Mouse (Mus musculus) monocyte, adult 5-6 weeks (primary cell): ENCODE data around the gene B4galt1. TPM values are rescaled to one million over a fixed set of nuclear protein-coding genes. Genes with fewer than 3 reads are reported as not detected.

ENCODE experiments used
- ATAC-seq: fragments of 153-309, 156-312 bp; replicated peaks from 2 replicates; pipeline ENCODE4 v1.8.0; 2017; ENCODE audit warnings: mild to moderate bottlenecking; ENCODE audit not compliant: low TSS enrichment, insufficient number of reproducible peaks, severe bottlenecking, poor library complexity, low FRiP score
- total RNA-seq: library from RNA; stranded (forward); fragments of 200-1000, 200-491, 200-594 nt; gene quantifications from 3 replicates; pipeline ENCODE4 v1.2.3, GENCODE M21; 2017

B4galt1 gene
- total RNA-seq, 1 experiment from 2014 or later, result 27.7 TPM

DNA sequence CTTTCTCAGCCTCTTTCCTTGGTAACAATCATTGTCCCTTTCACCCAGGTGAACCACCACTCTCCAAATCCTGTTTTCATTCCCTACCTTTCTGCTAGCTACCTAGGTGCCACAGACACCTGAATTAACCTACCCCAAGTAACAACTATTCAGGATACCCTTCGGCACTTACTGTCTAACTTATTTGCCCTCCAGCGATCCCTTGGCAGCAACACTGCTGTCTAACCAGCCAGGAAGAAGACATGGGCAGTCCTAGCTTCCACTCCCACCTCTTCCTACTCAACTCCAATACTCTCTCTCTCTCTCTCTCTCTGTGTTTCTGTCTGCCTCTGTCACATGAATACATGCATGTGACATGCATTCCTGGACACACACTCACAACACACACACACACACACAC, 27.0 kb downstream of the B4galt1 start:
- ATAC-seq, result no peak

DNA sequence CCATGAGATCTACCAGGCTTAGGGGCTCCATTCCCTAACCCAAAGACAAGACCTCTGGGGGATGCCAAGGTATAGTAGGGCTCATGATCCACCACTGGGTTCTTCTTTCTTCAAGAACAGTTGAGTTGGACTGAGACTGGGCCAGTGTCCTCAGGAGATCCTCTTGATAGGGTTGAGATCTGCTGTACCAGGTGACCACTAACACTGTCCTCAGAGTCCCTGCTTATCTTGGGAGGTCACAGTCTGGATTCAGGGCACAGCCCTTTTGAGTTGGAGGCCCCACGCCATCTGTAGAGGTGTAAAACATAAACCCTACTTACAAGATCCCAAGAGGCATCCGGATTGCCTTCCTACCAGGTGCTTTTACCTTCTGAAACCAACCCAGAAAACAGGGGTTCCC, 27.8 kb downstream of the B4galt1 start:
- no peak for ATAC-seq

DNA sequence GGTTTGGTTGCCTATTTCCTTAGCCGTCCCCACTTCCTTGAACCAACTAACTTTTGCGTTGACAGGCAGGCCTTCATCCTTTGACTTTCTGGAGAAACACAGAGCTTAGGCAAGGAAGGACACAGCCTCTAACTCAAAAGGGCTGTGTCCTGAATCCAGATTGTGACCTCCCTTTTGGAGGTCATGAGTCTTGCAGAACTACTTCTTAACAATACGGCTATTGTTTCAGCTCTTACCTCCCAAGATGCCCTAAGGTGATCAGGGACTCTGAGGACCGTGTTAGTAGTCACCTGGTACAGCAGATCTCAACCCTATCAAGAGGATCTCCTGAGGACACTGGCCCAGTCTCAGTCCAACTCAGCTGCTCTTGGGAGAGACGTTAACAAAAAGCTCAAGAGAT, 28.7 kb downstream of the B4galt1 start:
- no peak for ATAC-seq

DNA sequence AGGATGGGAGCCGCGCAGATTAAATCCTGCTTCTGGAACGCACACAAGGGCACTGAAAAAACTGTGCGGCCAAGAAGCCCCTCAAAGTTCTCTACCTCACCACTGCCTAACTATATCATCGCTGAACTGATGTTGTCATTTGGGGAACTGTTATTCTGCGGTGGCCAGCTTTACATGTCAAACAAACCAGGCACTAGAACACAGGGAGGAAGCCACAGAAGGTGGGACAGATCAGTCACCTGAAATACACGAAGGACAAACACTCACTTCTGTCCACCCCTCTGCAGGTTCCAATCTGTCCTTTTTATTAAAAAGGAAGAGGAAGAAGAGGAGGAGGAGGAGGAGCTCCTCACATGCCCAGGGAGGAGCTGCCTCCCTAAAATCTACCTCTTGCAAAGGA, 29.3 kb downstream of the B4galt1 start:
- 0 out of 2 replicates have a peak, but pooled peaks have one; percentile 15 for ATAC-seq

DNA sequence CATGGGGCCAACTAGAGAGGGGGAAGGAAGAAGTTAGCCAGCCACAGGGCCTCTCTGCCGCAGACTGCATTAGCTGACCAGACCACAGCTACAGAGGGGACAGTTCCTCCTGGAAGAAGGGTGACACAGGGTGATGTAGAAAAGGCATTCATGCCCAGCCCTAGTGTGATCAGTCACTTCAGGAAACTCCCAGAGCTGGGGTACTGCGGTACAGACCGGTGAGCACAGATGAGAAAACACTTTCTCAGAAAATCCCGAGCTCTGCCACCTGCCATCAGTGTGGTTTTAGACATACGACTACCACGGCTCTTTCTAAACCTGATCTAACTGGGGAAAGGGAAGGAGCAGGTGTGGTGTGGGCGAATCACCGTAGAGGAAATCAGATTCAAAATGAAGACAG, 30.1 kb downstream of the B4galt1 start:
- peak; percentile 54 for ATAC-seq

DNA sequence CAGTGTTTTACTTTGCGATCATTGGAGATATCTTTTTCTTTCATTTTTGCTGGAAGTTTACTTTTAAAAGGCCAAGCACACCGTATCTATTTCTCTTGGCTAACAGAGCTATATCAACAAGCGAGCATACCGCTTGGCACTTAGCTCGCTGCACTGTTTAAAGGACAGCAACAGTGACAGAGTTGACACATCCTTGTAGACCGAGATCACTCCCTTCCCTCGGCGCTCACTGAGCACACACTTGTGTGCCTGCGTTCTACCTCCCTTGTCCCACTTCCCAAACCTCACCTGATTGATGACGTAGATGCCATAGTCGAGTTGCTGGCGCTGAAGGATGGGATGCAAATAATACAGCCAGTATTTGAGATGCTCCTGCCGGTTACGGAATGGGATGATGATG, 30.7 kb downstream of the B4galt1 start:
- no peak for ATAC-seq

DNA sequence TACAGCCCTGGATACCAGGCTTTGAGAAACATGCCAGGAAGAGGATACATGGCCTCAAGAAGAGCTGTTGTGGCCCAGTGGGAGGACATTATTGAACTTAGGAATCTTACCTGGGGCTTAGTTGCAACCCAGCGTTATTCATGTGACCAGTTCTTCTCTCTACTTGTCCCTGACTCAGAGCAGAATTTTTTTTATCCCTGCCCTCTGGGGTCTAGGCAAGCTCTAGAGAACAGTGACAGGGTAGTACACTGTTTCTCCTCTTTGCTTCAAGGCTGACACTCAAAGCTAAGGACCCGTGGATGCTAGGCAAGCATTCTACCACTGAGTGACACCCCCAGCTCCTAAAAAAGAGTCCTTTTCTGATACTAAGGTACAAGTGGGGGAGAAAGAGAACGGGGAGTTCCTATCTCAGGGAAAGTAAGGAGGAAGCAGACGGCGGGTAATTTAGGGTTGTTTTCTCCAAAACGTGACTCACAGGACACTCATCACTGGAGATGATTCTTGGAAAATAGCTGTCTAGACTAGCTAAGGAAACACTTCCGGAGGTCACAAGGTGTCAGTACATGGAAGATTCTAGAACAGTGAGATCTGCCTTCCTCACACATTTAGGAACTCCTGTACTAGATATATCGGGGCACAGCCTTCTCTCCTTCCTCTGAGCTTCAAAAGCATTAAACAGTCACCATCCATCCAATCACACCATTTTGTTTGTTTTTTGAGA, 32.3 kb downstream of the B4galt1 start:
- no peak for ATAC-seq

DNA sequence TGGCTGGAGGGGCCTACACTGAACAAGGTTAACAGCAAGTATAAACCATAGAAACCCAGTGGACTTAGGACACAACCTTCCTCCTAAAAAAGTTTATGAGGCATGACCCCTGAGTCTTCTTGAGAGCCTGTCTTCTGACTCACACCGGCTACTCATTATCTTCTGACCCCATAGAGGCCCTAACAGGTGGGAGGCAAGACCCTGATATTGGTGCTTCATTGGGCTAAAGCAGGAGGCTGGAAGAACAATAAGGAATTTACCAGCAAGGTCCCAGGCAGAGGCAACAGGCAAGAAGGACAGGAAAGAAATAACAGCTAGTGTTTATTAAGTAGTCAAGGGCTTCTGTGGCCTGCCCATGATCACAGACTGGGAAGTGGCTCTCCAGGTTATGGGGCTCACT, 32.9 kb downstream of the B4galt1 start:
- no peak for ATAC-seq

DNA sequence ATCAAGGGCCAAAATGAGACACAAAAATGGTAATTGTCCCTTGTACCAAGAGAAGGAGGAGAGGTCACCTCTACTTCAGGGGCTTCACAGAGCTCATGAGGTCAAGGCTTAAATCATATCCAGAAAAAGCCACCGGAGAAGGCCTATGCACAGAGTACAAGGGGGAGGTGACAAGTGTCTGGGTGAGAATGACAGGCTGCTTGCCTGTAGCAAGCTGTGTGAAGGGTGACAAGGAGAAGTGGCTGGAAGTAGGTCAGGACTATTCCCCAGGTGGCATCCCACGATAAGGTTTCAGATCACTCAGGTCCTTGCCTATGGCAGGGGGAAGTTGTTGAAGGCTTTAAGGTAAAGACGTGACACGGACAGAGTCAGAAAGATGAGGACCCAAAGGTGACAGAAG, 33.8 kb downstream of the B4galt1 start:
- no peak for ATAC-seq

DNA sequence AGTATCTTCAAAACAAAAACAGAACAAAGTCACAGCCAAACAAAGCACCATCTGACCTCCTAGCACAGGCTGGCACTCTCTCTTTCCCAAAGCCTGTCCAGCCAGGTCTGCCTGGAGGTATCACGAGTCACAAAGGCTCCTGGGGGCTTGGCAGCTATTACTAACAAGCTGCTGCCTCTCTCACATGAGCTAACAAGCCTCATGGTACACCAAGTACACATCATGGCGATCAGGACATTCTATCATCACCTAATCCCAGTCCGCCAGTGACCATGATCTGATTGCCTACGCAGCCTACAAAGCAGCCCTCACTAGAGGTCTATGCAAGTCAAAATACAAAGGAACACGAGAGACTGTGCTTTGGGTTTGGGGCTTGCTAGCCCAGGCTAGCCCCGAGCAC, 34.7 kb downstream of the B4galt1 start:
- ATAC-seq, result no peak

DNA sequence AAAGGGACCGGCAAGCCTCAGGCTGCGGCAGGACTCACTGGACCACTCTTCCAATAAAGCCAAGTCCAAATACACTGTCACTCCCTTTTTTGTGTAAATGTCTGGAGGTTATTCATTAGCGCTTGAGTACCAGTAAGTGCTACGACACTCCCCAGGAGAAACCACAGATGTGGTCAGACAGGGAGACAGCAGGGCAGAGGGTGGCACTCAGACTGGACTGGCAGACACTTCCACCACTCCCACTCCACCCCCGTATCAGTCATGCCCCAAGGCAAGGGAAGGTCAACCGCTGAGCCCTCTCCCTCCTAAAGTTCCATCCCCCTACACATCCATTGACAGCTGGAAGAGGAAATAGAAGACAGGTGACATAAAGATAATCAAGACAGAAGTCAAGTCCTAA, 35.4 kb downstream of the B4galt1 start:
- ATAC-seq, result no peak

DNA sequence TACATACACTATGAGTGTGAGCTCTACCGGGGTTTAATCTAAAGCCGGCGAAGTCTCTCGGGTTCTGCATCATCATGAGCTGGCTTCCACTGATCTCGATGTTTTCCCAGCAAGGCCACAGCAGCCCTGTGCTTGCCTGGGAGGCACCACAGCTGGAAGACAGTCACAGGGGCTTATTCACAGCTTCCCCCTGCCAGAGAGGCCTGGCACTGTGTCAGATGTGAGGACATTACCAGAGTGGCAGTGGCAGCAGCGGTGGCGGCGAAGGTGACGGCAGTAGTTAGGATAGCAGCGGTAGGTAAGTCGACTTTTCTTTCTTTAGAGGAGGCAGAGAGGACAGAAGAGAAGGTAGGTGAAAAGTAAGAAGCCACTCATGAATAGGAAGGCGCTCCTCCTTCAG, 35.9 kb downstream of the B4galt1 start:
- ATAC-seq, result no peak

DNA sequence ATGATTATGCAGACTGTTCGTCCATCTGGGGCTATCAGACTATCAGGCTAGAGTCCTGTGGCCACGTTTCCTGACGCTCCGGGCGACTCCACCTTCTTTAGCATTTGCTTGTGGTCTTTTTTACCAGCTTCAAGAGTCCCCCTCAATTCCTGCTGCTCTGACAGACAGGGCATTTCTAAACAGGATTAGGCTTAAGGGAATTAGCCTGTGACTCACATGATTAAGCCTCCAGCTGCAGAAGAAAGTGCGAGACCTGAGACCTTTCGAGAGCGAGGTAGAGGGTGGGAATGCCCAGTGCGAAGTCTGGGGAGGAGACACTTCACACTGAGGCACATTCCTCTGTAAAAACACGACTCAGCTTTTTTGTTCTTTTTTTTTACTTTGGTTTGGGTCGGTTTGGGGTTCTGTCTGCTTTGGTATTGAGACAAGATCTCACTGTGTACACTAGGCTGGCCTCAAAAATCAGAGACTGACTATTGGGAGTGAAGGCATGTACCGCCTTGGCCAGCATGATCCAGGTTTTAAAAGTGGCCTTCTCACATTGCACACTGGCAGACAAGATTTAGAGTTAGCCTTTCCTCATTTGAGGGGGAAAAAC, 37.9 kb downstream of the B4galt1 start:
- ATAC-seq, result no peak

DNA sequence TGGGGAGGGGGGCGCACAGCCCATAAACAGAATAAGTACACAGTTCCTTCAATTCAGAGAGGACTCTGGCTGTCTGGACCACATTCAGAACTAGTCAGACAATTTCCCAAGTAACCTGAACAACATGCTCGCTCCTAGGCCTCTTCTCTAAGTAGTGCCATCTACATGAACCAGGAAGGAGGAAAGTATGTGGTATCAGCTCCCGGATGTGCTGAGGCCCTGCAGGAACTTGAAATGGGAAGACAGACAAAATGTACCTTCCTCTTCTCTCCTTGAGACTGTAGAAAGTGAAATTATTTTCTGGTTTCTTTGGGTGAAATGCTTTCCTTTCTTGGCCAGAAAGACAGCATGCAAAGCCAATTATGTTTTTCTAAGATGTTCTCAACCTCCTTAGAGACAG, 38.7 kb downstream of the B4galt1 start:
- 0 out of 2 replicates have a peak, but pooled peaks have one; percentile 44 for ATAC-seq

DNA sequence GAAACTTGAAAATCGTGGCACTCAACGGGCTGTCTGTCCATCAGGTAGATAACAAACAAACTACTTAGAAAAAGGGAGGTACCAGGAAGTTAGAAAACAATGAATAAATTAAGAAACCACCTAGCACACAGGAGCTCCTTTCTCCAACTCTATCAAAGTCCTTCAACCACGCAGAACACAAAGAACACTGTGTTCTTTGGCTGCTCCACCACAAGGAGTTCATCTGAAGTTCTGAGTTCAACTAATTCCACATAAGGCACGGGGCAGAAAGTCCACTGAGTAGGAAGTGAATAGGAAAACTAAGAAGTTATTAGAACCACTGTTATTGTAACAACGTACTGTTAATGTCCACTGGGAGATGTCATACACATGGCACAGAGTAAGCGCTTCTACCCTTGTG, 39.4 kb downstream of the B4galt1 start:
- ATAC-seq, result no peak

DNA sequence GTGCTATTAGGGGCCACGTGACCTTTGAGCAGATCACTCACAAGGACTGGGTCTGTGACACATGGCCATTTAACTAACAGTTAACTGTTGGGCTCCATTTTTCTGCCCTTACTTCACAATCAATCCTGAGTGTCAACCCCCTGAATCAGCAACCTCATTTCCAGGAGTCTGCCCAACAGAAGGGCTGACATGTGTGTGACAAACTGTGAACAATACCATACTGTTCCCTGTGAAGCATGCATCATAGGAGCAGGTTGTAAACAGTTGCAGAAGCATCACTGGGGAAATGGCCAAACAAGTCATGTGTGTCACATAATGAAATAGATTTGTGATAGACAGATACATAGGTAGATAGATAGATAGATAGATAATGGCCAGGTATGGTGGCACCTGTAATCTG, 40.9 kb downstream of the B4galt1 start:
- no peak for ATAC-seq

DNA sequence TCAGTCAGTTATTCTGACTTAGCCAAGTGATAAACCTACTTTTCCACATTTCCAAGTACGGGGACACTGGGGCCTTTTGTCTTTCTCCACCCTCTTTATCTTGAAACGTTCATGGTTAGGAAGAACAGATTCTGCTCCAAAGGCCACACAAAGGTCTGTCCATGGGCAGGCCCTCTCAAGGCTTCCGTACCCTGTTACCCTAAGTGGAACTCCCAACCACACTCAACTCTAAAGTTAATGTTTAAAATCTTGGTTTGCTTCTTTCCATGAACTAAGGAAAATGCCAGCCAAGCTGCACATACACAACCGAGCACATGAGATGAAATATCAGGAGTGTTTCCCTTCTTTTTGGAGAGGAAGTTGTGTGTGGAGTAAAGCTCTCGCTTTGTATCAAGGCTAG, 43.3 kb downstream of the B4galt1 start:
- no peak for ATAC-seq

DNA sequence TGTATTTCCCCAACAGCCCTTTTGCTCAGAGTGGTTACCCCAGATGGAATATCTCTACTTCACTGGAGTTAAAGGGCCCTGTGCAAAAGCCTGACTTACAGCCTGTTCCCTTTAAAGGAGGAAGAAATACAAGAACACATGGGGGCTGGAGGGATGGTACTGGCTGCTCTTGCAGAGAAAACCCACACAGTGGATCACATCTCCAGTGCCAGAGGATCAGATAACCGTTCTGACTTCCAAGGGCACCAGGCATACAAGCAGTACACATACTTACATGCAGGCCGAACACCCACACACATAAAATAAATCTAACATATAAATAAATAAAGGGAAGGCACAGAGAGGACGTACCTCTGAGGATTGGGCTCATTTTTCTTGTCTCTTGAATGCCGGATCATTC, 46.4 kb downstream of the B4galt1 start:
- ATAC-seq, result no peak

DNA sequence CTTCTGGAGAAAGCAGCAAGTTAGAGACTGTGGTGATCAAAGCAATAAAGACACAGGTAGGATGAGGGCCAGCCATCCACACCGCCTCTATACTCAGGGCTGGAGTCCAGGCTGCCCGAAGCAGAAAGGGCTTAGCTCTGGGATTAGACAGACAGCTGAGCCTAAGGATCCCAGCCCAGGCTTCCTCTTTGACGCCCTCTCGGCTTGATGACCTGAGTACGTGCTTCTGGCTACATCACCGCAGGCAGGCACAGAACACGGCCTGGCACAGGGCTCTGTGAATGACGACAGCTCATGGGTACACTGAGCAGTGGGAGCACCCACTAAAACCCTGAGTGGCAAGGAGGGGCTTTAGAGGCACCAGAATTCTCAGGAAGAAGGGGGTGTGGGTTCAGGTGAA, 48.4 kb downstream of the B4galt1 start:
- ATAC-seq, result no peak

DNA sequence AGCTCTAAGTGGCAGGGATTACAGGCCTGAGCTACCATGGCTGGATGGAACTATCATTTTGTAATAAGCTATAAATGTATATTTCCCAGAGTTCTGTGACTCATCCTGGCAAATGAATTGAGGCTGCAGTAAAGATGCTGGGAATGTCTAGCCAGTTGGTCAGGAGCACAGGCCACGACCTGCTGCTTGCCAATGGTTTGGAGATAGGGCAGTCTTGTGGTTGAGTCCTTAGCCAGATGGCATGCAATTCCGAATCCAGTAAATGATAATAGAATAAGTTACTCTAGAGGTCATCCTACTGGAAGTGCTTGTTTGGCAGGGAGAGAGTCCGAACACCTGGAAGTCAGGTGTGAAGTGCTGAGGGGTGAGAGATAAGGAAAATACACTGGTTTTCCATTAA, 51.0 kb downstream of the B4galt1 start:
- no peak for ATAC-seq

DNA sequence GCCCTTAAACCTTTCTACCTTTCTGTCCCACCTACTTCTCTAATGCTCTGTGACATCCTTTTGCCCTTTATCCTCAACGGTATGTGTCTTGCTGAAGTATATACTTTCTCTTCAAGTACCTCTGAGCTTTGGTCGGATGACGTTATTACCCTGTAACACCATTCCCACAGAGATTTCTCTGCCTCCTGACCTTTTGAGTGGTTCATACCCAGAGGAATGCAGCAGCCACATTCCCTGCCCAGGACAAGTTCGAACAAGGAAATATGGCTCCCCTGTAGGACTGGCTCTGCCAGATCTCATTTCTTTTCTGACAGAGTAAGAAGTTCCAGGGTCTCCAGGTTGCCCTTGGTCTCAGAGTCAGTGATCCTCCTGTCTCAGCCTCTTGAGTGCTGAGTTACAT, 51.9 kb downstream of the B4galt1 start:
- no peak for ATAC-seq
